Mouse (Mus musculus) left cerebral cortex, adult 18-20 months (tissue): Measurements from ENCODE around the gene Cab39l. TPM values are rescaled to one million over a fixed set of nuclear protein-coding genes. Genes with fewer than 3 reads are reported as not detected.
"Not testable (repeated sequence)": the region's sequence is repeated elsewhere in the genome, so short reads cannot be mapped to it uniquely, and the experiment has no call there.

Experiments
- DNase-seq, 2 experiments: peaks; one replicate each; pipeline ENCODE4 v3.0.0; 2021 to 2022; ENCODE audit warnings: low spot score in 2 of 2, mixed read lengths in 1 of 2
- long read RNA-seq, 2 experiments: library from polyadenylated mRNA; stranded (forward); transcript quantifications; one replicate each; pipeline ENCODE4 v2.0.0; 2021
- total RNA-seq, 2 experiments: library from RNA; stranded (reverse); gene quantifications; 2 replicates each; pipeline ENCODE4 v1.2.3; 2021

Gene Cab39l
- total RNA-seq: 10 to 100 TPM; 27.1 to 27.7 TPM
- long read RNA-seq, experiment 1, transcript Cab39l-201 (11 exons, 3,037 nt): major isoform, 29 of 54 reads
- long read RNA-seq, experiment 1, partial matches to known transcripts: 5 of 54 reads
- long read RNA-seq, experiment 1, other reads (novel, unspliced or antisense): 20 of 54 reads
- long read RNA-seq, experiment 2, transcript Cab39l-201 (11 exons, 3,037 nt): major isoform, 22 of 40 reads
- long read RNA-seq, experiment 2, partial matches to known transcripts: 0 of 40 reads
- long read RNA-seq, experiment 2, other reads (novel, unspliced or antisense): 18 of 40 reads

DNA sequence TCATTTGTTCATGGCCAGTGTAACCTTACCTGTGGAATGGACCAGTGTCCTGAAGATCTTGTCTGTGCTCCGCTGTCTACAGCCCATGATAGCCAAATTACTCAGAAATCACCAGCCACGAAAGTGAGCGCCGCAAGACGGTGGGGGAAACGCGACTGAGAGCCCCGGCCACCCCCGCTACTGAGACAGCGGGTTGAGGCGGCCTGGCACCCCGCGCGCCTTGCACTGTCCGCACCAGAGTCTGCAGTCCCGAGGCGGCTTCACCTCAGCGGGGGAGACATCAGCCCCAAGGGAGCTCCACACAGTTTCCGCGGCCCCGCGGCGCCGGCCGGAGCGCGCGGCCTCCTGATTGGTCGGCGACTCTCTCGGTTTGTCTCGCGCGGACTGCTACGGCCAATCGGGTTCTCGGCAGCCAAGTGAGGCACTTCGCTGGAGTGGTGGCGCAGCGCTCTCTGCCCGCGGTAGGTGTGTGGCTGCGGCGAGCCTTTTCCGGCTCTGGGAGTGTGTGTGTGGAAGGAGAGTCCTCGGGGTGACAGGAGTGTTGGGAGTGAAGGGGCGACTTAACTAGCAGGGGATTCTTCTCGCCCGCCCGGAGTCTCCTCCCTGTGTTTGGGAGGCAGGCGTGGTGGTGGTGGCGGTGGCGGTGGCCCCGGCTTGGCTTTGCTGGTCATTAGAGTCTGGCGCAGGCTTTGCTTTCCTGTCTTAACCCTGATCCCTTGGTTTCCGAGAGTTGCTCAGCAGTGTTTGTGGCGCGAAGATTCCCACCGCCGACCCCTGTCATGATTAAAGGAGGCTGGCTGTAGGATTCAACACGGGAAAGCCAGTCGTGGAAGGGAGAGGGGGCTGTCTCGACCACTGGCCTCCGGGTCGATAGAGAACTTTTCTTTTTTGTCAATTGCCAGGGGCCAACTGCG, at the start of gene Cab39l, which contains the start of gene Setdb2:
TSS of gene Cab39l (plus strand) at position 415 of the 914 bp plus-strand sequence.
TSS of gene Setdb2 (minus strand) at position 327 of the 914 bp plus-strand sequence.
- peak; percentile 93 to 96 for DNase-seq

DNA sequence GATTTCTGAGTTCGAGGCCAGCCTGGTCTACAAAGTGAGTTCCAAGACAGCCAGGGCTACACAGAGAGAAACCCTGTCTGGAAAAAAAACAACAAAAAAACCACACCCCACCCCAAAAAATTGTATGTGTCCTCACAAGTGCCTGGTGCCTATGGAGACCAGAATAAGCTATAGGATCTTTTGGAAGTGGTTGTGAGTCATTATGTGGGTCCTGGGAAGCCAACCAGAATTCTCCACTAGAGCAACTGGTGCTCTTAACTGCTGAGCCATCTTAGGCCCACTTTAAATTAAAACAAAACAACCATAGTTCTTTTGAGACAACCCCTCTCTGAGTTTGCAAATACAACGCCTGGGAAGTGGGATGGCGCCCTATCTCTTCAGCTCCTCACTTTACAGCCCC, 45.5 kb upstream of the Cab39l start, which contains the start of gene Phf11c:
TSS of gene Phf11c (minus strand) at position 101 of the 400 bp plus-strand sequence.
- DNase-seq: no peak

DNA sequence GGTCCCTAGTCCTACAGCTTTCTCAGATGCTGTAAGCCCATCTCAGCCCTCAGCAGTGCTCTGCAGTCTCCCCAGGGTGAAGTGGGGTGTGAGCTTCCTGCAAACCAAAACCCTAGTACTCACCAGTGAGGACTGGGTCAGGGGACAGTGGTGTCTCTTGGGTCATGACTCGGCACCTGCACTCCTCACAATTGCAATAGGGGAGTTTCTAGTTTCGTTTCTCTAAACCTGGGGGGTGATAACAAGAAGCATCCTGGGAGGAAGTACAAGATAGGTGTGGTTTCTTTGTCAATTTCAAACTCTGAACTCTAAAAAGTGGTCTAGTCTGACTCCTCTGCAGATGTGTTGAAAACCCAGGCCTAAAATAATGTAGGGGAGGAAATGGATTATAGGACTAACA, 43.8 kb upstream of the Cab39l start:
- DNase-seq: no peak

DNA sequence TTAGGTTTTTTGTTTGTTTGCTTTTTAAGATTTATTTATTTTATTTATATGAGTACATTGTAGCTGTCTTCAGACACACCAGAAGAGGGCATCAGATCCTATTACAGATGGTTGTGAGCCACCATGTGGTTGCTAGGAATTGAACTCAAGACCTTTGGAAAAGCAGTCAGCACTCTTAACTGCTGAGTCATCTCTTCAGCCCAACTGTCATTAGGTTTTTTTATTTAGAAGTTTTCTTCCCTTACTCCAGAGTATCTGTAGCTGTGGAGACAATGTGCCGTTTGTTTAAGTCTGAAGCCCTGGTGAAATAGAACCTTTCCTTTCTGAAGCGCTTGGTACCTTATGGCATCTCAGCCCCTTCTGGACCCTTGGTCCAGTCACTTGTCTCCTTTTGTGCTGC, 25.8 kb upstream of the Cab39l start:
- DNase-seq: not testable (repeated sequence)

DNA sequence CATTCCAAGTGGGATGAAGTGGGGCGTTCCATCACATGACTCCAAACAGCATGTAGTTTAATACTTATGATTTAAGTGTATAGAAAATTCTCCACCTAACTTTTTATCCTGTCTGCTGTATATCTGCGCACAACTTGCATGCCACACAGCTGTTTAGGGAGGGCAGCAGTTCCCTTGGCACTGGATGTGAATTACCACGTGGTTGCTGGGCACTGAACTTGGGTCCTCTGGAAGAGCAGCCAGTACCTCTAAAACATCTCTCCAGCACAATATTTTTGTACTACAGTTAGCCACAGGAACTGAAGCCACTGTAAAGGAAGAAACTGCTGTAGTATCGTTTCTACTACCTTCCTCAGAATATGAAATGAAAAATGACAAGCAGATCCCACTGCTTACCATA, 22.6 kb upstream of the Cab39l start:
- no peak for DNase-seq

DNA sequence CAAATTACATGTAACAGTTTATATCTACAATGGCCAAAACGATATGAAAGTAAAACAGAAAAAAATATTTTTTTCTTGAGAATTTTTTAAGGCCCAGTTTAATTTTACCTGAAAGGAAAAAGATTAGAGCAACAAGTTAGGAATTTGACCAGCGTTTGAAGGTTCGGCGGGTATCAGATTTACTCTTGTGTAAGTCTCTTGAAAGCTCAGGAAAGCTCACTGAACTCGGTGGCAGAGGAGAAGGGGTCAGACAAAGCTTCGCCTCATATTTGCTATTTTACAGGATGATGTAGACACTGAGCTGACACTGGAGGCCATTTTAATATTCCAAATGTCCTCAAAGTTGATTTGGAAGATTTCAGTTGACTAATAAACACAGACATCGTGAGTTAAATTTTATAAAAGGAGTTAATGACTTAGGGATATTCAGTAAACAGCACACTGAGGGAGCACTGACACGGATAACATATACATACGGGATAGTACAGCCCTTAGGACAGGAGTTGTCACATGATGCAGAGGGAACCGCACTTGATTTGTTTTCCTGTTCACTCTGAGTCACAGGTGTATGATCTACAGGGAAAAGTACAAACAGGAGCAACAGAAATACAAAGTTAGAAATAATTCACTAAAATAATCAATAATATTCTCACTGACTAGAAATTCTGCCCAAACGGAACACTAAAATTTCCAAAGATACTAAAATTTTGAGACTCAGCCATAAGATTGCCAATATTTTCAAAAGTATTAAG, 17.7 kb upstream of the Cab39l start:
- DNase-seq: no peak

DNA sequence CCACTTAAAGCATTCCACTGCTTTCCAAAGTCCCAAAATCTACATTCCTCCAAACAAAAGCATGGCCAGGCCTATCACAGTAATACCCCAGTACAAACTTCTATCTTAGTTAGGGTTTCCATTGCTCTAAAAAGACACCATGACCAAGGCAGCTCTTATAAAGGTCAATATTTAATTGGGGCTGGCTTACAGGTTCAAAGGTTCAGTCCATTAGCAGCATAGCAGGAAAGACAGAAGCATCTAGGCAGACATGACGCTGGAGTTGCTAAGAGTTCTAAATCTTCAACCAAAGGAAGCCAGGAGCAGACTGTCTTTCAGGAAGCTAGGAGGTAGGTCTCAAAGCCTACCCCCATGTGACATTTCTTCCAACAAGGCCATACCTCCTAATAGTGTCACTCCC, 10.2 kb upstream of the Cab39l start:
- DNase-seq: no peak

DNA sequence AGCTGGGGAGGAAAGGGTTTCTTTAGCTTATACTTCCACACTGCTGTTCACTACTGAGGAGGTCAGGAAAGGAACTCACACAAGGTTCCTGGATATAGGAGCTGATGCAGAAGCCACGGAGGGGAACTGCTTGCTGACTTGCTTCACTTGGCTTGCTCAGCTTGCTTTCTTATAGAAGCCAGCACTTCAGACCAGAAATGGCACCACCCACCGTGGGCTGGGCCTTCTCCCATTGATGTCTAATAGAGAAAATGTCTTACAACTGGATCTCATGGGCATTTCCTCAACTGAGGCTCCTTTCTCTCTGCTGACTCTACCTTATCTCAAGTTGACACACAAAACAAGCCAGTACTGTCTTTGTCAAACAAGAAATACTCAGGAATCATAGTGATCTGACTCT, 6.9 kb upstream of the Cab39l start:
- DNase-seq: no peak

DNA sequence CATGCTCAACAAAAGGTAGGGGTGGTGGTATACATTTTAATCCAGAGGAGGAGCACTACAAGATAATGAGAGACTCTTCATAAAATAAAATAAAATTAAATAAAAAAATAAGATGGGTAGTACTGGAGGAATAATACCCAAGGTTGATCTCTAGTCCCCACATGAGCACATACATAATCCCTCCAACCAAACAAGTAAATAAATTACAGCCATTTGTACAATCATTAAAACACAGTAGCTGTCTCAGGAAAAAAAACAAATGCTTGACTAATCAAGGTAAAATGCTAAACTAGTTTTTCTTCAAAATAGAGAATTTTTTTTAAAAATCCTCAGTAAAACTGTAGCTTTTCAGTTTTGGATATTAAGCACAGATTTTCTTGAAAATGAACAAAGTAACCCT, 5.6 kb upstream of the Cab39l start:
- DNase-seq: no peak

DNA sequence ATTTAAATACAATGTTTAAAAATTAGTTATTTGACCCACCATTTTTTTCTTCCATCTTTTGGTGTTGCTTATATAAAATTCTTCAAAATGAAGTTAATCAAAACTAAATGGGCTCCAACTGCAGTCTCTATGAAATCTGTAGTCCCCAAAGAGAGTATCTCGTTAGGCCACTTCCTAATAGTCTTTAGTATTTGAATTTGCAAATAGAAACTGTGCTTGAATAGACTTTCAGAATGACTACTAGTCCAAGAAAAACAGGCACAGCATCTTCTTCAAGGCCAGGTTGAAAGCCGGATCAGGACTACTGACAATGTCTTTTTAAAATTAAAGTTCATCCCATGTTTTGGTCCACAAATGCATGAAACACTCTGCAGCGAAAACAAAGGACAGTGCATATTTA, 3.4 kb upstream of the Cab39l start:
- DNase-seq: no peak

DNA sequence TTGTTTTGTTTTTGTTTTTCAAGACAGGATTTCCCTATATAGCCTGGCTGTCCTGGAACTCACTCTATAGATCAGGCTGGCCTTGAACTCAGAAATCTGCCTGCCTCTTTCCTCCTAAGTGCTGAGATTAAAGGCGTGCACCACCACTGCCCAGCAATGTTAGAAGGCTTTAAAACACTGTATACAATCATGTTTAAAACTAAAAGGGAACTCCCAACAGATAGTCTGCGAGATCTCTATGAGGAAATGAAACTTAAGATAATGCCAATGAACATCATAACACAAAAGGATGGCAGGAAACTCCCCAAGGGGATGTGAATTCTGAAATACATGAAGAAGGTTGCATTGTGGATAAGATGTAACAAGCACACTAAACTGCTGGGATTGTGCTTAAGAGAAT, 2.3 kb upstream of the Cab39l start:
- no peak for DNase-seq

DNA sequence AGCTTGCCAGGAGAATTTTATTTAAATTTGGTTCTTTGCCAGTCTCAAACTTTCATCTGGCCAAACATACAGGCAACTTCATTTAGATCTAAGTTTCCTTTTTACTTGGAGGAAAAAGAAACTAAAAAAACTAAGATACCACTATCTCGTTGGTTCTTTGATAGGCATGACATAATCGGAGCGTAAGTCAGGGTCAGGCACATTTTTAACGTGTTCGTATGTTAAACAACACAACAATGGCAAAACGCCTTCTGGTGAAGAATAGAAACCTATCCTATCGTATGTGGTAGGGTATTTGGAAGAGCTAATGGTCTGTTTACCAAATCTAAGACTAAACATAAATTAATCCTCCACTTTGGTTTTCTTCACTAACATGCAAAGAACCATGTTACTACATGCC, 733 bp upstream of the Cab39l start:
- no peak for DNase-seq

DNA sequence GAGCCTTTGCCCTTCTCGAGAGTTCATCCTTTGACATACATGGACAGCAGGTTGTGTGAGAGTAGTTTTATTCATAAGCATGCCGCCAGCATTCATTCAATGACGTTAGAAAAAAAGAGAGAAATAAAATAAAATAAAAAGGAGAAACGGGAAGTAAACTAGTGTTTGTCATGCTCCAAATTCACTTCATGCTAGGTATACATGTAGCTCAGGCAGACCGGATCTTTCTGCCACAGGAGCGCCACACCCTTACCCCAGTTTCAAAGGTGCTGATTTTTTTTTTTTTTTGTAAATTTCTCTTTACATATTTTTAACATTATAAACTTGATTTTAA, 667 bp downstream of the Cab39l start:
- DNase-seq: no peak

DNA sequence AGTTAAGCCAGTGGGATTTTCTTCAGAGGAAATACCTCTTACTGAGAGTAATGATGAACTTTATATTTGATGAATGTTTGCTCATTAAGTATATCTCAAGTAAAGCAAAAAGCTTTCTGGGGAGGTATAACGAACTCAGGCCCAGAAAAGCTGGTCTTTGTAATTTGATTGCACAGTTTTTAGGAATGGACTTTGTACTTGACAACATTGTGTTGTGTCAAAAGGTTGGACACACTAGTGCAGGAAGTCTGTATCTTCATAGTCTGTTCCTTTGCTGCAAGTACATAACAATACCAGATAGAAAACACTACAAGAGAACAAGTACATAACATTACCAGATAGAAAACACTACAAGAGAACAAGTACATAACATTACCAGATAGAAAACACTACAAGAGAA, 4.6 kb downstream of the Cab39l start:
- no peak for DNase-seq

DNA sequence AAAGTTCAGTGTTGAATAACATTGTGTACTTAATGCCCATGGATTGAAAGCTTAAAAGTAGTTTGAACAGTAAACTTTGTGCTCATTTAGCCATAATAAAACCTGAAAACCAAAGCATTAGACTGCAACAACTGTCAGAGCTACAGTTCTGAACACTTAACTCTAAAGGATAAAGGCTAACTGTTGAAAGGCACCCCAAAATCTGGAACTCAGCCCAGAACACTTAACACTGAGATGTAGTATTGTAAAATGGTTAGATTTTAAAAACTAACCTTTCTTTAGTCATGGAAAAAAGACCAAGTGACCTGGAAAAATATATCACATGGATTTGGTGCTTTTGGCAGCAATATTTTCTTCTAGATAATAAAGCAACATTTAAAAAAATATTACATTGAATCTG, 7.2 kb downstream of the Cab39l start:
- no peak for DNase-seq

DNA sequence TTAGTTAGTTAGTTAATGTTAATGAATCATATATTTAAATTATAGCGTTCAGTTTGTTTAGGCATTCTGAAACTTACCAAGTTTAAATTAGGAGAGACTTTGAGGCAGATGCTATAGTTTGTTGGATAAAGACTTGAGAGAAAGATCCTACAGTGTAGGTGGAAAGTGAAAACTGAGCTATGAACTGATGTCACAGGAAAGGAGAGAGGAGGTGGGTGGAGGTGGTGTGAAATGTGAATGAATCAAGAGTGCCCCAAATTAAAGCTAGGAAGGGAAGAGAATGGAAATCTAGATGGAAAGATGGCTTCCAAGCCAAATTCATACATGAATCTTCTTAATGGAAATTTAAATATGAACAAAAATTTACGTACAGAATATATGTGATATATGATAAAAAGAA, 25.7 kb downstream of the Cab39l start:
- DNase-seq: no peak

DNA sequence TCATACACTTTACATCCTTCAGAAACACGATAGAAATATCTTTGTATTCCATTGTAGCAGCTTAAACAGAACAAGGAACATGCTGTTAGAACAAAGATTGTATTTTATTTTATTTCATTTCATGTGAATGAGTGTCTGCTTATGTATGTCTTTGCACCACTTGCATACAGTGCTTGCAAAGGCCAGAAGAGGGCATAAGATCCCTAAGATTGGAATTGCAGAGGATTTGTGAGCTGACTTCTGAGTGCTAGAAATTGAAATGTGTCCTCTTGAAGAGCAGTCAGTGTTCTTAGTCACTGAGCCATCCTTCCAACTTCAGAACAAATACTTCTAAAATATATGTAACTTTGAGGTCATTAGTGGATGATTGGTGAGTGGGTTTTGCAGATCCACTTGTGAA, 27.0 kb downstream of the Cab39l start:
- DNase-seq: no peak

DNA sequence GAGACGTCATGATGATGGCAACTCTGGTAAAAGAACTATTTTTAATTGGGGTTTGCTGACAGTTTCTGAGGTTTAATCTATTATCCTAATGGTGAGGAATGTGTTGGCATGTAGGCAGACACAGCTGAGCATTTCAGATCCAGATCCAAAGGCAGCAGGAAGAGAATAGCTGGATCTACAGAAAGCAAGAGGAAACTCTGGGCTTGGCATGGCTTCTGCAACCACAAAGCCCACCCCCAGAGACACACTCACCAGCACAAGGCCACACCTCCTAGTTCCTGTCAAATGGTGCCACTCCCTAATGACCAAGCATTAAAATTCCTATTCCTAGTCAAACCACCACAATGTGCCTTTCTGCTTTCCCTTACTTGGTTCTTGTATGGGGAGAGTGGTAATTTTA, 30.0 kb downstream of the Cab39l start:
- no peak for DNase-seq

DNA sequence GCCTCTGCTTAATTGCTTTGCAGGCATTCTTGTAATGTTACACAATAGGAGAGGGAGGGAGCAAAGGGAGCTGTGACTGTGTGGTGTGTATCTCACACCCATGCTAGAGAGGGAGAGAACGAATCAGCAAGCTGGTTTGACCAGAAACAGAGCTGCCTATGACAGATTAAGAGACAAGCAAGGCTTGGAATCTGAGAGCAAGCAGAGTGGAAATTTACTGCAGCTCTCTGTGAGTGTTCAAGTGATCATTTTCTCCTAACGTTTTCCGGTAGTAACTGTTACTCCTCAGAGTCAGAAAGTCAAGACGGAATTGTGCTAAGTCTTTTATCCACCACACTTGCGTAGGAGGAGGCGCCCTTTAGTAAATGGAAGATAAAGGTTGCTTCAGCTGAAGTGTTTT, 37.9 kb downstream of the Cab39l start:
- DNase-seq: peak; percentile 8 to 35

DNA sequence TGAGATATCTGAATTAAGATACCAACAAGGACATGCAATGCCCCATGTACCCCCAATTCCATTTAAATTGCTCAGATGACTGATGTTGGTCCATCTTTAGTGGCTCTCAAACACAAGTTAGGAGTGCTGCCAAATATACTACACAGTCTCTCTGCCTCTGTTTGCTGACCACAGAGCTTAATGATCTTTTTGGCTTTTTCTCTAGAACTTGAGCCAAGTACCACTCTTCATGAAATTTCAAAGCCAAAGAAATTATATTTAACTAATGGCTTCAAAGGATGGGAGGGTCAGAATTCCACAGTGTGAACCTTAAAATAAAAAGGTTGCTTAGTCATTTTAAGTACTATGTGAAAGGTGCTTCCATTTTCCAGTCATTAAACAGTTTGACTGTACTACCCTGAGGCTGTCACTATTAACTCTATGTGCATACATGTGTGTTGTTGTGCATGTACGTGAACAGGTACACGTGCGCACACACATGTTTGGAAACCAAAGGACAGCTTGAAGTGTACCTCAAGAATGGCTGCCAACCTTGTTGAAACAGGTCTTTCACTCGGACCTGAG, 44.6 kb downstream of the Cab39l start:
- no peak for DNase-seq

DNA sequence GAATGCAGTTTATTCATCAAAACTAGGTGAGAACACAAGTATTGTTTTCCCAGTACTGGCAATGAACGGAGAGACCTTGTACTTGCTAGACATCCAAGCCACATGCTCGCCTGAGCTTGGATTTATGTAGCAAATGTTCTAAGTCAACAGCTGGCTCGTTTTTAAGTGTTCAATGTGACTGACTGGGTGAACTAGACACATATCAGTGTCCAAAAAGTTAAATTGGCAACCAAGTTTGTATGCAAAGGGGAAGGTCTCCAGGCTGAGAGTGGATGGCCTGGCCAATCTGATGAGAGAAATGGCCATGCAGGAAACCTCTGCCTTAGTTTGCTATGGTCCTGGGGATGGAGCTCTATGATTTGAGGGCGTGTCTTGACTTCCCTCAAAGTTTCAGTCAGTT, 51.6 kb downstream of the Cab39l start:
- no peak for DNase-seq
